Mouse (Mus musculus) lung, postnatal 0 days (tissue): Measurements from ENCODE around the gene Fto. TPM values are rescaled to one million over a fixed set of nuclear protein-coding genes. Genes with fewer than 3 reads are reported as not detected.
A peak's percentile ranks its signal among the peaks of the same experiment; 100 is the strongest.

Source experiments
- ATAC-seq: fragments of 200-750 bp; cut with Nextera tagmentation; 2 replicates; pipeline ENCODE4 v1.8.0; 2017; ENCODE audit warnings: moderate library complexity
- DNase-seq: peaks from one replicate; pipeline ENCODE4 v3.0.0-alpha.2; 2016; ENCODE audit warnings: low spot score
- H3K27ac ChIP-seq: fragments of 300-500 bp; sonication (generic); 2 replicates; pipeline ENCODE4 v1.5.1; 2014; ENCODE audit warnings: antibody characterized with exemption, mild to moderate bottlenecking, low read length, mixed read lengths
- H3K27me3 ChIP-seq: fragments of 300-500 bp; sonication (generic); replicated peaks from 2 replicates; pipeline ENCODE4 v1.6.1; 2014; ENCODE audit warnings: low read length, mixed read lengths; ENCODE audit not compliant: insufficient read depth
- H3K36me3 ChIP-seq: fragments of 300-500 bp; sonication (generic); 2 replicates; pipeline ENCODE4 v1.6.1; 2014; ENCODE audit warnings: low read length, mixed read lengths; ENCODE audit not compliant: insufficient read depth
- H3K4me1 ChIP-seq: fragments of 300-500 bp; sonication (generic); 2 replicates; pipeline ENCODE4 v1.6.1; 2014; ENCODE audit warnings: antibody characterized with exemption, low read depth, low read length, mixed read lengths; ENCODE audit not compliant: insufficient read depth
- H3K4me2 ChIP-seq: fragments of 300-500 bp; sonication (generic); replicated peaks from 2 replicates; pipeline ENCODE4 v1.6.1; 2014; ENCODE audit warnings: low read depth, mild to moderate bottlenecking, low read length, moderate library complexity, mixed read lengths
- H3K4me3 ChIP-seq: fragments of 300-500 bp; sonication (generic); 2 replicates; pipeline ENCODE4 v1.5.1; 2014; ENCODE audit warnings: low read depth, low read length
- H3K9ac ChIP-seq: fragments of 300-500 bp; sonication (generic); replicated peaks from 2 replicates; pipeline ENCODE4 v1.6.1; 2014; ENCODE audit warnings: low read depth, mild to moderate bottlenecking
- H3K9me3 ChIP-seq: fragments of 300-500 bp; sonication (generic); 2 replicates; pipeline ENCODE4 v1.6.1; 2016; ENCODE audit warnings: low read length, mixed read lengths
- CTCF ChIP-seq: IDR thresholded peaks from 2 replicates; pipeline ENCODE4 v1.5.1; 2016; ENCODE audit warnings: antibody characterized with exemption, mild to moderate bottlenecking
- EP300 ChIP-seq: IDR thresholded peaks from 2 replicates; pipeline ENCODE4 v1.6.1; 2016; ENCODE audit warnings: antibody characterized with exemption, mild to moderate bottlenecking, control low read depth
- WGBS: fragments of 180-500 bp; shearing (Covaris S2); extraction: QIAGEN DNeasy Blood & Tissue Kit; methylation state at CpG from one replicate; pipeline ENCODE4 v1.1.7; 2014; 5-methylcytosine and 5-hydroxymethylcytosine counted together
- polyA plus RNA-seq: library from polyadenylated mRNA; unstranded; fragments of >200 nt; fragmentation: Nextera tagmentation; extraction: Ambion mirVana; gene quantifications from 2 replicates; pipeline ENCODE4 v1.2.1, GENCODE M21; 2015

Fto gene
- polyA plus RNA-seq, 1 experiment from 2014 or later: 29.8 TPM

- no peak for TF ChIP-seq CTCF
- TF ChIP-seq EP300: no peak
- Histone ChIP-seq H3K9me3 (no peaks in the 10 kb centered on the region), H3K4me3 (no peak overlapping the region), H3K4me1 (no peaks in the 10 kb centered on the region), H3K27ac (no peak overlapping the region), H3K9ac (no peak overlapping the region), H3K27me3 (no peaks in the 10 kb centered on the region), H3K4me2 (no peak overlapping the region), H3K36me3 (no peaks in the 10 kb centered on the region)
- DNase-seq (peak; percentile 71), ATAC-seq (no peak)
- WGBS: 60% methylated on average over 4 of the region's 4 CpGs
Measured at GRCm38 (mm10) chr8:91290576-91290975, 22.7 kb upstream of the Fto start.

- DNase-seq: no peak
- Histone ChIP-seq H3K27me3 (no peaks in the 10 kb centered on the region), H3K9ac (no peak overlapping the region), H3K4me2 (no peak overlapping the region), H3K36me3 (no peaks in the 10 kb centered on the region; the same call in 1 of the 2 replicates), H3K4me3 (no peak overlapping the region), H3K4me1 (no peaks in the 10 kb centered on the region), H3K27ac (no peak overlapping the region), H3K9me3 (no peaks in the 10 kb centered on the region)
- no peak for TF ChIP-seq EP300
- TF ChIP-seq CTCF: no peak
- ATAC-seq: no peak
- 88% methylated on average over 5 of the region's 5 CpGs for WGBS
Measured at GRCm38 (mm10) chr8:91295786-91296185, 17.5 kb upstream of the Fto start.

GRCm38 (mm10) chr8:91298672-91299071 lies 14.7 kb upstream of the Fto start:
- WGBS: 97% methylated on average over 2 of the region's 2 CpGs
- DNase-seq (no peak), ATAC-seq (no peak)
- Histone ChIP-seq H3K4me1 (no peaks in the 10 kb centered on the region), H3K9ac (no peak overlapping the region), H3K27me3 (no peaks in the 10 kb centered on the region), H3K4me2 (no peak overlapping the region), H3K27ac (no peak overlapping the region), H3K36me3 (no peaks in the 10 kb centered on the region; the same call in 1 of the 2 replicates), H3K4me3 (no peak overlapping the region), H3K9me3 (no peaks in the 10 kb centered on the region)
- TF ChIP-seq CTCF (no peak), EP300 (no peak)

GRCm38 (mm10) chr8:91304481-91305386 lies 8.6 kb upstream of the Fto start:
- Histone ChIP-seq H3K27me3 (no peaks in the 10 kb centered on the region), H3K4me3 (no peak overlapping the region), H3K27ac (no peak overlapping the region), H3K4me2 (no peak overlapping the region), H3K9ac (no peak overlapping the region), H3K36me3 (no peaks in the 10 kb centered on the region; the same call in 1 of the 2 replicates), H3K9me3 (no peaks in the 10 kb centered on the region), H3K4me1 (no peaks in the 10 kb centered on the region)
- WGBS: 76% methylated on average over 17 of the region's 17 CpGs
- DNase-seq: no peak
- ATAC-seq: no peak
- TF ChIP-seq CTCF: peak; percentile 53
- TF ChIP-seq EP300: no peak

DNA sequence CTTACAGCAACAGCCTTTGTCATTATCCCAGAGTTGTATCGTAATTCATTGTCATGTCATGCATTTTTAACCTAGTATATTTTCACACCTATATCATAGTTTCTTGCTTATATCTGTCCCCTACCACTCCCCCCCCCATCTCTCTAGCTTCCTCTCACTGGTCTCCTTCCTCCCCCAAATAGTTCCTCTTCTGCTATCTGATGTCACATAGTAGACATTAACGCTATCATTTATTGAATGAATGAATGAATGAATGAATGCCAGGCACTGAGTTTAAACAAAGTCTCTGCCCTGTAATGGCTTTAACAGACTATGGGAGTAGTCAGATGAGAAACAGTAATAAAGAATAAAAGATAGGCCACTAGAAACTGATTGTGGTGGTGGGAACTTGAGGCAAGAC lies 983 bp upstream of the Fto start:
- Histone ChIP-seq H3K9me3 (no peaks in the 10 kb centered on the region), H3K27ac (no peak overlapping the region), H3K4me1 (peaks cover 9% of the 10 kb centered on the region; the same call in 1 of the 2 replicates), H3K36me3 (no peaks in the 10 kb centered on the region), H3K4me3 (peak overlapping the region; percentile 74; the same call in 1 of the 2 replicates), H3K4me2 (peak overlapping the region; percentile 65), H3K9ac (peak overlapping the region; percentile 47), H3K27me3 (no peaks in the 10 kb centered on the region)
- WGBS: 76% methylated on average over 2 of the region's 2 CpGs
- ATAC-seq: no peak
- TF ChIP-seq EP300 (no peak), CTCF (no peak)
- DNase-seq: no peak

- ATAC-seq (no peak), DNase-seq (no peak)
- no peak for TF ChIP-seq EP300
- TF ChIP-seq CTCF: no peak
- WGBS: 82% methylated on average over 5 of the region's 5 CpGs
- Histone ChIP-seq H3K9ac (no peak overlapping the region), H3K9me3 (no peaks in the 10 kb centered on the region), H3K4me1 (peaks cover 6% of the 10 kb centered on the region; the same call in 1 of the 2 replicates), H3K4me3 (no peak overlapping the region), H3K4me2 (no peak overlapping the region), H3K36me3 (no peaks in the 10 kb centered on the region), H3K27me3 (no peaks in the 10 kb centered on the region), H3K27ac (no peak overlapping the region)
Measured at GRCm38 (mm10) chr8:91317567-91318227, 4.4 kb downstream of the Fto start.
